Mouse (Mus musculus) MEL (cell line): ENCODE data around the gene Slc9a4. TPM values are rescaled to one million over a fixed set of nuclear protein-coding genes. Genes with fewer than 3 reads are reported as not detected.

Experiments
- polyA plus RNA-seq, 2 experiments: library from polyadenylated mRNA; stranded (reverse) in 1 of 2; unstranded in 1 of 2; fragments of >175 nt in 1 of 2; fragments of >200 nt in 1 of 2; gene quantifications; 2 replicates each; pipeline versions ENCODE4 v1.2.1 to v1.2.4; 2012; ENCODE audit warnings: low replicate concordance in 2 of 2, low read depth in 1 of 2; ENCODE audit not compliant: insufficient read length in 2 of 2, insufficient read depth in 1 of 2, missing spikeins in 1 of 2
- total RNA-seq: library from RNA; depleted of rRNA; stranded (reverse); fragments of 300-350 nt; gene quantifications from 2 replicates; pipeline ENCODE4 v1.2.3, GENCODE M21; 2012; rRNA removed

The Slc9a4 gene
- total and polyA plus RNA-seq, 3 experiments: not detected

Other genes starting within 250 kb of the Slc9a4 start
- 50.4 and 68.4 TPM in 2 replicates for gene Il1rl1, start 150.5 kb upstream of the Slc9a4 start, total RNA-seq
- gene Il1rl1, start 150.5 kb upstream of the Slc9a4 start, polyA plus RNA-seq: 10 to 100 TPM in 1 of 2 experiments, not detected in 1; 44.4 TPM
- gene Il18r1, start 114.5 kb upstream of the Slc9a4 start, total RNA-seq: 0.08 TPM in 1 of 2 replicates, not detected in the other
- gene Il18r1, start 114.5 kb upstream of the Slc9a4 start, polyA plus RNA-seq: under 1 TPM in 1 of 2 experiments, not detected in 1; 0.10 TPM
- gene Il18rap, start 64.7 kb upstream of the Slc9a4 start, total RNA-seq: not detected in 2 replicates
- gene Il18rap, start 64.7 kb upstream of the Slc9a4 start, polyA plus RNA-seq: not detected
- not detected in 2 replicates for gene Slc9a2, start 100.5 kb downstream of the Slc9a4 start, total RNA-seq
- gene Slc9a2, start 100.5 kb downstream of the Slc9a4 start, polyA plus RNA-seq: not detected
- gene Mfsd9, start 210.6 kb downstream of the Slc9a4 start, total RNA-seq: 0.59 and 1.0 TPM in 2 replicates
- 1 to 10 TPM in 1 of 2 experiments, not detected in 1; 1.4 TPM for gene Mfsd9, start 210.6 kb downstream of the Slc9a4 start, polyA plus RNA-seq
- not detected in 2 replicates for gene Tmem182, start 225.5 kb downstream of the Slc9a4 start, total RNA-seq
- not detected for gene Tmem182, start 225.5 kb downstream of the Slc9a4 start, polyA plus RNA-seq